Mouse (Mus musculus) bone marrow macrophage, adult 2 months (primary cell): ENCODE data around the gene B4galt1.

ENCODE experiments used
- CTCF ChIP-seq: IDR thresholded peaks from 2 replicates; pipeline ENCODE4 v1.5.1; 2012; ENCODE audit warnings: low read depth, mild to moderate bottlenecking, low read length, moderate library complexity
- POLR2A ChIP-seq: IDR thresholded peaks from 2 replicates; pipeline ENCODE4 v1.6.1; 2012; ENCODE audit warnings: mild to moderate bottlenecking, low read depth, low read length, borderline replicate concordance

DNA sequence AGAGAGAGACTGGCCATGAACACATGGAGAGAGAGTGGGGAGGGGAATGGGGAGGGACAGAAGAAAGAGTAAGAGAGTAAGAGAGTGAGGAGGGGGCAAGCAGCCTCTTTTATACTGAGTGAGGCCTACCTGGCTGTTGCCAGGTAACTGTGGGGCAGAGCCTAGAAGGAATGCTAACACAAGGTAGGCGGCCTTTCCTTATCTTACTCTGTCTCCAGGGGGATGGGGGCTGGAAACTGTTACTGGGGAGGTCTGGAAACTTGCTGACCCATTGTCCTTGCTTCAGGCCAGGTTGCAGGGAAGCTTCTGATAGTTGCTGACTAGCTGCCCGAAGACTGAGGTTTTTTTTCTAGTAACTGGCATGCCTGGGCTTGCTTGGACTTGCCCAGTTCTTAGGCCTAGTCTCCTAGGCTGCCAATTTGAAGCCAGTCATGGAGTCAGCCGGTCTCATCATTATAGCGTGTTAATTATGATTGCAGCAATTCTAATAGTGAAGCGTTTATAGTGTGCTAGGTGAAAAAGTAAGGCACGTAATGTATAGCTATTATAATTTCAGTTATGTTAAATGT lies 44.8 kb upstream of the B4galt1 start:
- TF ChIP-seq CTCF, result no peak
- no peak for TF ChIP-seq POLR2A
